Comparison of ENCODE assay signal across 28 mouse cellular contexts in genomic region chr4:45861160-45861559, GRCm38 (mm10). TPM values are rescaled to one million over a fixed set of nuclear protein-coding genes. Genes with fewer than 3 reads are reported as not detected.
DNase-seq lines count a peak whose midpoint lies in the region; ATAC-seq and TF ChIP-seq lines count a peak whose summit lies in the region.
"Had no signal": no experiment of that assay in that cellular context is flagged by ENCODE, and none has a peak within 500 bp of the region (broad histone marks: within the 10 kb centered on the region; RNA-seq: fewer than 3 reads in every experiment).

No protein-coding gene starts in this region.

- H3K4me2 ChIP-seq in intestine, postnatal 0 days (replicated peaks; ENCODE audit: low read depth), result no peak overlapping the region
- H3K4me2 ChIP-seq: embryonic facial prominence, embryonic 13.5 days; forebrain, embryonic 13.5 days; heart, embryonic 12.5 days; heart, embryonic 15.5 days; hindbrain, embryonic 13.5 days had no signal

- no peak overlapping the region for H3K27ac ChIP-seq in intestine, postnatal 0 days (ENCODE audit: low read depth, low read length)
- H3K27ac ChIP-seq: embryonic facial prominence, embryonic 13.5 days; forebrain, embryonic 10.5 days; forebrain, embryonic 13.5 days; heart, embryonic 15.5 days; hindbrain, embryonic 10.5 days; hindbrain, embryonic 13.5 days had no signal

- DNase-seq in lung, postnatal 10 days, result peak; percentile 17
- DNase-seq in lung, postnatal 25 days (ENCODE audit: low spot score), result no peak
- peak; percentile 26 for DNase-seq in brain, adult 2 months (ENCODE audit: low read depth, low spot score)
- DNase-seq in cerebellum, adult 9-10 months, result no peak
- DNase-seq: adrenal gland, postnatal 10 days; adrenal gland, postnatal 36 days; cerebellum, adult 11-12 months; cerebellum, adult 8-10 months; cerebellum, postnatal 14 days; gastrocnemius, postnatal 25 days; heart, adult 18-20 months; heart, postnatal 10 days; heart, postnatal 36 days had no signal

- H3K36me3 ChIP-seq in intestine, postnatal 0 days (ENCODE audit: control insufficient read depth, insufficient read depth), result peaks cover 26% of the 10 kb centered on the region; the same call in 1 of the 2 replicates
- H3K36me3 ChIP-seq: embryonic facial prominence, embryonic 13.5 days; forebrain, embryonic 10.5 days; heart, embryonic 12.5 days; heart, embryonic 15.5 days; hindbrain, embryonic 10.5 days; hindbrain, embryonic 13.5 days had no signal

- no peaks in the 10 kb centered on the region for H3K9me3 ChIP-seq in intestine, postnatal 0 days (ENCODE audit: control insufficient read depth)
- H3K9me3 ChIP-seq: embryonic facial prominence, embryonic 13.5 days; forebrain, embryonic 10.5 days; heart, embryonic 15.5 days had no signal

- no peak overlapping the region for H3K4me3 ChIP-seq in intestine, postnatal 0 days (ENCODE audit: low read depth, low read length)
- H3K4me3 ChIP-seq: embryonic facial prominence, embryonic 13.5 days; forebrain, embryonic 10.5 days; forebrain, embryonic 13.5 days; heart, embryonic 12.5 days; heart, embryonic 15.5 days; hindbrain, embryonic 10.5 days; hindbrain, embryonic 13.5 days had no signal

- no peaks in the 10 kb centered on the region for H3K27me3 ChIP-seq in intestine, postnatal 0 days (replicated peaks; ENCODE audit: control insufficient read depth, insufficient read depth, low read length)
- H3K27me3 ChIP-seq: Patski had no signal

- TF ChIP-seq CTCF in intestine, postnatal 0 days (IDR thresholded peaks at IDR 0.05; ENCODE audit: low read depth), result no peak

- 66% methylated on average over 5 of the region's 5 CpGs for WGBS in intestine, postnatal 0 days

- no peak overlapping the region for H3K9ac ChIP-seq in intestine, postnatal 0 days (ENCODE audit: low read depth, low read length)
- H3K9ac ChIP-seq: embryonic facial prominence, embryonic 13.5 days; forebrain, embryonic 13.5 days; heart, embryonic 12.5 days; heart, embryonic 15.5 days; hindbrain, embryonic 13.5 days had no signal

- ATAC-seq in megakaryocyte progenitor cell, adult 5-6 weeks (replicated peaks; ENCODE audit: poor library complexity), result peak; percentile 52
- ATAC-seq in intestine, postnatal 0 days, result no peak
- ATAC-seq: CD4-positive, CD25-positive, alpha-beta regulatory T cell, adult 4 months; forebrain, embryonic 13.5 days; hindbrain, embryonic 16.5 days; intestine, embryonic 16.5 days; Patski had no signal

- H3K4me1 ChIP-seq in intestine, postnatal 0 days (replicated peaks; ENCODE audit: control insufficient read depth, insufficient read depth, low read length), result 0 out of 2 replicates have a peak, but pooled peaks cover under 1% of the 10 kb centered on the region
- H3K4me1 ChIP-seq: forebrain, embryonic 13.5 days; hindbrain, embryonic 13.5 days had no signal

RNA-seq across cellular contexts. Expression of gene Stra6l, which starts 12.7 kb away (rescaled TPM):
- total RNA-seq in megakaryocyte progenitor cell, adult 5-6 weeks (2015), result 0.24 TPM in 1 of 2 replicates, not detected in the other
- total RNA-seq in megakaryocyte progenitor cell, adult 5-6 weeks (2017), result 0.07 TPM in 1 of 2 replicates, not detected in the other
- polyA plus RNA-seq in intestine, postnatal 0 days (2015; fragmentation: Nextera tagmentation; extraction: Ambion mirVana), result 47.9 and 59.0 TPM in 2 replicates
- total RNA-seq: gastrocnemius, adult 8-10 months; gastrocnemius, postnatal 25 days; heart, adult 18-20 months; heart, postnatal 10 days; heart, postnatal 36 days had no signal
- polyA plus RNA-seq: C2C12; embryonic facial prominence, embryonic 13.5 days had no signal

RNA-seq across cellular contexts. Expression of gene Ccdc180, which starts 28.9 kb away (rescaled TPM):
- 0.22 and 1.1 TPM in 2 replicates for total RNA-seq in megakaryocyte progenitor cell, adult 5-6 weeks (2015)
- total RNA-seq in megakaryocyte progenitor cell, adult 5-6 weeks (2017), result 0.24 and 0.71 TPM in 2 replicates
- 0.14 TPM in 2 replicates for polyA plus RNA-seq in intestine, postnatal 0 days (2015; fragmentation: Nextera tagmentation; extraction: Ambion mirVana)
- total RNA-seq: gastrocnemius, adult 8-10 months; gastrocnemius, postnatal 25 days; heart, postnatal 10 days; heart, postnatal 36 days had no signal
- polyA plus RNA-seq: embryonic facial prominence, embryonic 13.5 days; Patski had no signal

RNA-seq across cellular contexts. Expression of gene Igfbpl1, which starts 34.4 kb away (rescaled TPM):
- total RNA-seq in megakaryocyte progenitor cell, adult 5-6 weeks (2015), result not detected in 2 replicates
- not detected in 2 replicates for total RNA-seq in megakaryocyte progenitor cell, adult 5-6 weeks (2017)
- polyA plus RNA-seq in intestine, postnatal 0 days (2015; fragmentation: Nextera tagmentation; extraction: Ambion mirVana), result 0.16 and 0.18 TPM in 2 replicates
- total RNA-seq: adrenal gland, postnatal 36 days; gastrocnemius, adult 8-10 months; gastrocnemius, postnatal 25 days had no signal
- polyA plus RNA-seq: C2C12; CD4-positive, CD25-positive, alpha-beta regulatory T cell, adult 4 months; Patski had no signal

Comparison
In these comparisons a context has a peak if more than half of its experiments do, and no peak if none do; other contexts are left out.
1. DNase-seq: peak in lung, postnatal 10 days (single experiment) and brain, adult 2 months (single experiment); none in lung, postnatal 25 days (single experiment) and cerebellum, adult 9-10 months (single experiment).